Mouse (Mus musculus) ES-E14 (cell line): ENCODE results near the gene Cidec.

Source experiments
- MAFK ChIP-seq: IDR thresholded peaks from 2 replicates; pipeline ENCODE4 v1.6.1; 2014; ENCODE audit warnings: mild to moderate bottlenecking, low read depth, low read length, inconsistent platforms; ENCODE audit not compliant: insufficient read depth
- ZC3H11A ChIP-seq: IDR thresholded peaks from 2 replicates; pipeline ENCODE4 v1.6.1; 2012; ENCODE audit warnings: low read depth, mild to moderate bottlenecking, inconsistent platforms, low read length, borderline replicate concordance
- ZNF384 ChIP-seq: IDR thresholded peaks from 2 replicates; pipeline ENCODE4 v1.6.1; 2012; ENCODE audit warnings: low read depth, low read length, inconsistent platforms

DNA sequence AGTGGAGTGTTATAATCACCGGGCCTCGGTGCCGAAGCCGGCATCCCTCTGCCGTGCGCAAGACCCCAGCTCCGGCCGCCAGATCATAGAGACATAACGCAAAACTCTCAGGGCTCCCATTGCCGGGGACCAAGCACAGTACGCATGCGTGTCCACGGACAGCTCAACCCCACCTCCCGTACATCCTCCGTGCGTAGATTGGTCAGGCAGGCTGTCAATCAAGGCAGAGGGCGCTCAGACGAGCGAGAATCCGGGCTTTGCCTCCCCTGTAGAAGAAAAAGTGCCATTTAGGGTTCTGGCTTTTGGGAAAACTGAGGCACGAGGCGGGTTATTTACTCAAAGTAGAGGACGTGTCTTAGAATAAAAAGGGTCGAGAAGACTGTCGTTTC lies 16.4 kb downstream of the Cidec start, which contains the start of gene Rpusd3:
- TF ChIP-seq MAFK = no peak
- TF ChIP-seq ZC3H11A = no peak
- no peak for TF ChIP-seq ZNF384
